ENCODE assay signal across 9 mouse cellular contexts in the genomic region with DNA sequence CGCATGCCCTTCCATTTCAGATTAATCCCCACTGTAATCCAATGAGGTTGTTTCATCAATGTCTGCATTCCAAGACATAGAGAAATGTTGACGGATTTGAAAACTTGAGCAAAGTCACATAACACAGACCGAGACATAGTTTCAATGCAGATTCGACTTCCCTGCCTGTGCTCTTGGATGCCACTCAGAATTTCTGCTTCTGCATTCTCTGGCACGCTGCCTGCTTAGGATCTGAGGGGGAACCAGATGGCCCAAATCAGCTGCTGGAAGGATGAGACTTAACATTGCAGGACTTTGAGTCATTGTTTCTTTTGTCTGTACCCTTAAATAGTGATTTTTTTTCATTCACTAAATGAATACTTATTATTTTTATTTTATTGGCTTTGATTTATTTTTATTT.
DNase-seq lines count a peak whose midpoint lies in the region; ATAC-seq and TF ChIP-seq lines count a peak whose summit lies in the region.
"Had no signal": no experiment of that assay in that cellular context is flagged by ENCODE, and none has a peak within 500 bp of the region (broad histone marks: within the 10 kb centered on the region; RNA-seq: fewer than 3 reads in every experiment).

No protein-coding gene starts in this region.

- TF ChIP-seq POLR2A in heart, adult 2 months (IDR thresholded peaks at IDR 0.05; ENCODE audit: insufficient read depth, low read depth, low read length) = no peak
- no peak for TF ChIP-seq POLR2A in thymus, adult 2 months (IDR thresholded peaks at IDR 0.05; ENCODE audit: control insufficient read depth, extremely low read depth, insufficient read depth, low read length, poor library complexity)

- H3K36me3 ChIP-seq in heart, adult 2 months (ENCODE audit: control insufficient read depth, insufficient read depth, low read length) = no peaks in the 10 kb centered on the region
- no peaks in the 10 kb centered on the region for H3K36me3 ChIP-seq in heart, embryonic 11.5 days (ENCODE audit: control insufficient read depth, insufficient read depth, low read length)
- H3K36me3 ChIP-seq in forebrain, postnatal 0 days (ENCODE audit: insufficient read depth) = no peaks in the 10 kb centered on the region
- no peaks in the 10 kb centered on the region for H3K36me3 ChIP-seq in thymus, adult 2 months (ENCODE audit: control insufficient read depth, insufficient read depth, low read length)

- no peaks in the 10 kb centered on the region for H3K4me1 ChIP-seq in heart, adult 2 months (ENCODE audit: control insufficient read depth, insufficient read depth, low read length)
- H3K4me1 ChIP-seq in heart, embryonic 11.5 days (ENCODE audit: control insufficient read depth, insufficient read depth, low read length) = no peaks in the 10 kb centered on the region
- H3K4me1 ChIP-seq in forebrain, postnatal 0 days (ENCODE audit: insufficient read depth) = no peaks in the 10 kb centered on the region
- no peaks in the 10 kb centered on the region for H3K4me1 ChIP-seq in thymus, adult 2 months (replicated peaks; ENCODE audit: control insufficient read depth, insufficient read depth, low read length)

- peak; percentile 2 to 20 for DNase-seq in heart, adult 2 months
- peak; percentile 34 for DNase-seq in 3T3-L1 (ENCODE audit: low read depth, low spot score)
- peak; percentile 78 for DNase-seq in forebrain, postnatal 0 days
- DNase-seq in left cerebral cortex, adult 2 months (ENCODE audit: extremely low spot score in 1 of 2, low spot score in 2 of 2) = peak; percentile 38 to 61
- no peak for DNase-seq in adrenal gland, adult (ENCODE audit: inconsistent age in 2 of 2, low spot score in 1 of 2)
- no peak for DNase-seq in thymus, adult 2 months

- WGBS in heart, adult 2 months = 48% methylated on average over 5 of the region's 5 CpGs
- 79% methylated on average over 5 of the region's 5 CpGs for WGBS in heart, embryonic 11.5 days (ENCODE audit: insufficient replicate concordance)
- WGBS in forebrain, postnatal 0 days = 54% methylated on average over 5 of the region's 5 CpGs
- WGBS in thymus, adult 2 months = 88% methylated on average over 5 of the region's 5 CpGs

- no peaks in the 10 kb centered on the region for H3K9me3 ChIP-seq in heart, embryonic 11.5 days (replicated peaks; ENCODE audit: control insufficient read depth, low read length)
- H3K9me3 ChIP-seq in forebrain, postnatal 0 days (ENCODE audit: low read length) = no peaks in the 10 kb centered on the region

- no peak overlapping the region for H3K4me2 ChIP-seq in heart, embryonic 11.5 days
- no peak overlapping the region for H3K4me2 ChIP-seq in forebrain, postnatal 0 days (ENCODE audit: low read depth)

- ATAC-seq in heart, embryonic 11.5 days (replicated peaks; ENCODE audit: insufficient number of reproducible peaks, low FRiP score, low TSS enrichment) = no peak
- peak; percentile 60 for ATAC-seq in forebrain, postnatal 0 days
- no peak for ATAC-seq in activated CD4-positive, CD25-positive, alpha-beta regulatory T cell, adult 4 months

- no peak overlapping the region for H3K4me3 ChIP-seq in heart, adult 2 months
- H3K4me3 ChIP-seq in heart, embryonic 11.5 days (ENCODE audit: low read depth, low read length) = no peak overlapping the region
- no peak overlapping the region for H3K4me3 ChIP-seq in forebrain, postnatal 0 days (ENCODE audit: low read depth, low read length)
- no peak overlapping the region for H3K4me3 ChIP-seq in left cerebral cortex, adult 2 months
- no peak overlapping the region for H3K4me3 ChIP-seq in thymus, adult 2 months (ENCODE audit: control insufficient read depth, insufficient read depth, low read length)
- H3K4me3 ChIP-seq: erythroblast, embryonic 14.5 days had no signal

- no peaks in the 10 kb centered on the region for H3K79me2 ChIP-seq in heart, adult 2 months (replicated peaks; ENCODE audit: control insufficient read depth, insufficient read depth, low read length)

- intact Hi-C loops in heart, adult 2 months (cut with DNase I) = no loop called here
- intact Hi-C loops in left cerebral cortex, adult 2 months (cut with DNase I) = no loop called here

- H3K27ac ChIP-seq in heart, adult 2 months = no peak overlapping the region
- no peak overlapping the region for H3K27ac ChIP-seq in heart, embryonic 11.5 days (ENCODE audit: low read depth, low read length)
- no peak overlapping the region for H3K27ac ChIP-seq in forebrain, postnatal 0 days (ENCODE audit: low read depth, low read length)
- H3K27ac ChIP-seq in left cerebral cortex, adult 2 months = no peak overlapping the region
- H3K27ac ChIP-seq in thymus, adult 2 months (ENCODE audit: control insufficient read depth, insufficient read depth, low read length) = no peak overlapping the region

- no peak for TF ChIP-seq EP300 in heart, adult 2 months (IDR thresholded peaks at IDR 0.05; ENCODE audit: insufficient read depth, low read depth, low read length)

- no peaks in the 10 kb centered on the region for H3K27me3 ChIP-seq in heart, adult 2 months (ENCODE audit: control insufficient read depth, insufficient read depth, low read length)
- no peaks in the 10 kb centered on the region for H3K27me3 ChIP-seq in heart, embryonic 11.5 days (ENCODE audit: control insufficient read depth, insufficient read depth, low read length)
- no peaks in the 10 kb centered on the region for H3K27me3 ChIP-seq in forebrain, postnatal 0 days (ENCODE audit: insufficient read depth, low read length)
- H3K27me3 ChIP-seq in thymus, adult 2 months (ENCODE audit: control insufficient read depth, insufficient read depth, low read length) = no peaks in the 10 kb centered on the region

- no peak for TF ChIP-seq CTCF in heart, adult 2 months (IDR thresholded peaks at IDR 0.05)
- TF ChIP-seq CTCF in forebrain, postnatal 0 days (IDR thresholded peaks at IDR 0.05; ENCODE audit: low read depth) = no peak
- TF ChIP-seq CTCF in left cerebral cortex, adult 2 months (IDR thresholded peaks at IDR 0.05) = no peak
- no peak for TF ChIP-seq CTCF in thymus, adult 2 months (IDR thresholded peaks at IDR 0.05; ENCODE audit: borderline replicate concordance, control insufficient read depth, extremely low read depth, insufficient read depth, low read length, poor library complexity)

- no peak overlapping the region for H3K9ac ChIP-seq in heart, adult 2 months (ENCODE audit: low read depth, low read length)
- H3K9ac ChIP-seq in heart, embryonic 11.5 days (ENCODE audit: low read depth, low read length) = no peak overlapping the region
- no peak overlapping the region for H3K9ac ChIP-seq in forebrain, postnatal 0 days

Comparison
In these comparisons a context has a peak if more than half of its experiments do, and no peak if none do; other contexts are left out.
1. DNase-seq: peak in heart, adult 2 months (2 of 2), 3T3-L1 (single experiment), forebrain, postnatal 0 days (single experiment) and left cerebral cortex, adult 2 months (2 of 2); none in adrenal gland, adult (0 of 2) and thymus, adult 2 months (single experiment).